Mouse (Mus musculus) cortical plate, adult 2 months (tissue): ENCODE data around the gene Tmem178b. TPM values are rescaled to one million over a fixed set of nuclear protein-coding genes. Genes with fewer than 3 reads are reported as not detected.

Source experiments
- H3K27ac ChIP-seq: fragments of 200-500 bp; 2 replicates; pipeline ENCODE4 v1.5.1; 2012; ENCODE audit warnings: low read length, control low read depth, inconsistent platforms; ENCODE audit not compliant: insufficient read depth
- H3K4me1 ChIP-seq: fragments of 200-500 bp; 2 replicates; pipeline ENCODE4 v1.6.1; 2011; ENCODE audit warnings: low read length; ENCODE audit not compliant: control insufficient read depth, insufficient read depth
- H3K4me3 ChIP-seq: fragments of 200-500 bp; 2 replicates; pipeline ENCODE4 v1.5.1; 2011; ENCODE audit warnings: mild to moderate bottlenecking, low read length, control low read depth; ENCODE audit not compliant: insufficient read depth
- CTCF ChIP-seq: fragments of 200-500 bp; IDR thresholded peaks from 2 replicates; pipeline ENCODE4 v1.5.1; 2011; ENCODE audit warnings: mild to moderate bottlenecking, control low read depth, low read length; ENCODE audit not compliant: insufficient read depth; ENCODE audit errors: extremely low read depth
- POLR2A ChIP-seq: fragments of 200-500 bp; IDR thresholded peaks from 2 replicates; pipeline ENCODE4 v1.6.1; 2011; ENCODE audit warnings: mild to moderate bottlenecking, low read length, control low read depth; ENCODE audit not compliant: insufficient read depth; ENCODE audit errors: extremely low read depth
- polyA plus RNA-seq: library from polyadenylated mRNA; depleted of rRNA; stranded (reverse); fragments of >200 nt; gene quantifications from 2 replicates; pipeline ENCODE4 v1.2.3, GENCODE M21; 2012

The Tmem178b gene
- polyA plus RNA-seq, 1 experiment, result 98.1 TPM

DNA sequence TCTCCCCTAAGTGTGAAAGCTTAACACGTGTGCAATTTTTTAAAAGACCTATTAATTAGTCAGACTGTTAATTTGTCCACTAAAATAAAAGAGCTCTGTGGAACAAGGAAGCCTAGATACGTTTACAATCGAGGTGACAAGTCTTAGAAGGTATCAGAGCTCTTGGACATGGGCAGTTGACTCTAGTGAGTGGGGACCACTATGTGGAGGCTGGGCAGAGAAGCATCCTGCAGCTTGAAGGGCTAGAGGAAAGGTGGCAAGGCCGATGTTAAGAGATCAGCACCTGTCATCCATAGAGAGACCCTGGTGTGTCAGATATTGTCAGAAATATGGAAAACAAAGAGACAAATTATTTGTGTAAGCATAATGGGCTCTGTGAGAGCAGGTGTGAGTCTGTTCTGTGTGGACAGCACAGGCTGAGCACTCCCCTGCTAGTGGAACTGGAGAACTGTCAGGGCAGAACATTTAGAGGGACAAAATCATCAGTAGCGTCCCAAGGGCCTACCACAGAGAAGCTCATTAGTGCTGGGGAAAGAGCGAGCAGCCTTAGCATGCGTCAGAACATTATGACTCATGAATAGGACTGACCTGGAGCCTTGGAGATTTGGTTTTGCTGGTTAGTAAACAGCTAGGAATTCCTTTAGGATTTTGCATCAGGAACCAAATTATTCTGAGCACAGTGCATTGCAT is 264.9 kb downstream of the Tmem178b start:
- Histone ChIP-seq H3K4me3 (no peak overlapping the region), H3K4me1 (peaks cover 10% of the 10 kb centered on the region), H3K27ac (no peak overlapping the region)
- TF ChIP-seq POLR2A (no peak), CTCF (no peak)

- no peak overlapping the region for H3K4me3 ChIP-seq
- TF ChIP-seq POLR2A, result no peak
- no peak for TF ChIP-seq CTCF
- H3K4me1 ChIP-seq, result peaks cover 5% of the 10 kb centered on the region
- H3K27ac ChIP-seq, result no peak overlapping the region
Observed at GRCm38 (mm10) chr6:40142582-40142981, 269.5 kb downstream of the Tmem178b start.

GRCm38 (mm10) chr6:40144371-40144770 is 271.3 kb downstream of the Tmem178b start:
- TF ChIP-seq CTCF (no peak), POLR2A (no peak)
- Histone ChIP-seq H3K4me3 (no peak overlapping the region), H3K27ac (no peak overlapping the region), H3K4me1 (peaks cover 4% of the 10 kb centered on the region)

GRCm38 (mm10) chr6:40145601-40146000 is 272.5 kb downstream of the Tmem178b start:
- Histone ChIP-seq H3K27ac (no peak overlapping the region), H3K4me1 (peaks cover 4% of the 10 kb centered on the region), H3K4me3 (no peak overlapping the region)
- TF ChIP-seq CTCF, result no peak

DNA sequence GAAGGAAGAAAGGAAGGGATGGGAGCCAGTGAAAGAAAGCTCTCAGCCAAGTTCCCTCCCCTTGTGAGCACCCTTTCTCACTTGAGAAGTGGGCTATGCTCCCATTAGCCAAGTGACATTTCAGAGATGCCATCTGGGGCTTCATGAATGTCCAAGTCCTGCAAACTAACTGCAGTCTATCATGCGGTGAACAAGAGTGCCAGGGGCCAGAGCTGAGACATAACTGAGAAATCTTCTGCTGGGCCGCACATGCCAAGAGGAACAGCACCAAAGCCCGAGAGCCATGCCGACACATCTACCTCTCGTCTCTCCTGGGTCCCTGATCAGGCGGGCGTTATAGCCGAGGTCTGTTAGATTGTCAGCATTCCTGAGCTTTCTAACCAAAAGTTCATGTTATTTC is 279.2 kb downstream of the Tmem178b start:
- TF ChIP-seq CTCF (no peak), POLR2A (no peak)
- H3K4me3 ChIP-seq, result no peak overlapping the region
- H3K4me1 ChIP-seq, result peaks cover 1% of the 10 kb centered on the region
- H3K27ac ChIP-seq, result no peak overlapping the region

- TF ChIP-seq POLR2A (no peak), CTCF (no peak)
- no peak overlapping the region for H3K4me3 ChIP-seq
- H3K27ac ChIP-seq, result no peak overlapping the region
Observed at GRCm38 (mm10) chr6:40161381-40161780, 288.3 kb downstream of the Tmem178b start.

DNA sequence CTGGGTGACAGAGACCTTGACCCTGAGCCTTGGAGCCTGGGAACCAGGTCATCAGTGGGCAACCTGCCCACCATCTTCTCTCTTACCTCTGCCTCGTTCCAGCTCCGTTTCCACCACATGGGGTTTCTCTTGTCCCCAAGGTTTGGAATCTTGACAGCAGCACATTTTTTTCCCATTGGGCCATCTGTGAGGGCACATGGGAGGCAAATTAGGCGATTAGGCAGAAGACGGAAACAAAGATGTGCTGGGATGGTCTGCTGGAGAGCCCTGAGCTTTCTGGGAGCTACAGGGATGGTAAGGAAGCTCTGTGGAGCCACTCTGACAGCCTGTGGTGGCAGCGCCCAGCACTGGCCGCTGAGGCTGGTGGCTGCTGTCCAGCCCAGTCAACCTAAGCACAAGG is 300.5 kb downstream of the Tmem178b start:
- no peak overlapping the region for H3K4me3 ChIP-seq
- TF ChIP-seq CTCF, result no peak
- TF ChIP-seq POLR2A, result no peak
- H3K27ac ChIP-seq, result no peak overlapping the region

More at GRCm38 (mm10) chr6:40161381-40161780, 288.3 kb downstream of the Tmem178b start:
- peaks cover 8% of the 10 kb centered on the region for H3K4me1 ChIP-seq

DNA sequence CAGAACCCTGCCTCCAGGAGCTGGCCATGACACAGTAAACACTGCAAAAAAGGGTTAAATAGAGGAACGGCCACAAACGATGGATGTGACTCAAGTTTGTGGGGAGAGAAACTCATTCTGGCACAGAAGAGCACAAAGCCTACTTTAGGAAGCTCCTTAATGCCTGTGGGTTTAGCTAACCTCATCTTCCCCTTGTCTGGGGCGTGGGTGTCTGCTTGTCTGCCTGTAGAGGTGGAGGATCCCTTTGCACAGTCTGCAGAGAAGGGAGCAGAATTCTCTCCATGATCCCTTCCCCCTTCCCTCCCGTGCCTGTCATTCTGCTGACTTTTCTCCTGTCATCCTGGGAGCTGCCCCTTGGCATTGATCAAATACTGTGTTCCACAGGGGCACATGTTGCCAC is 304.8 kb downstream of the Tmem178b start:
- H3K4me3 ChIP-seq, result no peak overlapping the region
- H3K4me1 ChIP-seq, result peaks cover 8% of the 10 kb centered on the region
- H3K27ac ChIP-seq, result no peak overlapping the region
- TF ChIP-seq CTCF, result no peak
- TF ChIP-seq POLR2A, result no peak

More for the DNA sequence above, 300.5 kb downstream of the Tmem178b start:
- peaks cover 15% of the 10 kb centered on the region for H3K4me1 ChIP-seq

DNA sequence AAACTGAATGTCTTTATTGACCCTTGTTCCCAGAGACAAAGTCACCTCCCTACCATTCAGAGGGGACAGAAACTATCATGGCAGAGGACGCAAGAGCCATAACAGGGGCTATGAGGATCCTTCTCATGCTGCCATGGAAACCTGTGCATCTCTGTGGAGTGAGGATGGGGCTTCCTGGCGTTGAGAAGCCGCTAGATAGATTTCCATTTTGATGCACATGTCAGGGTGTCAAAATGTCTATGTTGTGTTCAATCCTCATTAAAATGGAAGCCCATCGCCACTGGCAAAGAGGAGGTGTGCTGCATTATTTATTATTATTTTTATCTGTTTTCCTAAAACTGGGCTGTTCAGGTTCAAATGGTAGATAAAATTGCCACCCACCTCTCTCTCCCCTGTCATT is 307.5 kb downstream of the Tmem178b start:
- no peak for TF ChIP-seq POLR2A
- Histone ChIP-seq H3K4me1 (peaks cover 6% of the 10 kb centered on the region), H3K27ac (no peak overlapping the region), H3K4me3 (no peak overlapping the region)

DNA sequence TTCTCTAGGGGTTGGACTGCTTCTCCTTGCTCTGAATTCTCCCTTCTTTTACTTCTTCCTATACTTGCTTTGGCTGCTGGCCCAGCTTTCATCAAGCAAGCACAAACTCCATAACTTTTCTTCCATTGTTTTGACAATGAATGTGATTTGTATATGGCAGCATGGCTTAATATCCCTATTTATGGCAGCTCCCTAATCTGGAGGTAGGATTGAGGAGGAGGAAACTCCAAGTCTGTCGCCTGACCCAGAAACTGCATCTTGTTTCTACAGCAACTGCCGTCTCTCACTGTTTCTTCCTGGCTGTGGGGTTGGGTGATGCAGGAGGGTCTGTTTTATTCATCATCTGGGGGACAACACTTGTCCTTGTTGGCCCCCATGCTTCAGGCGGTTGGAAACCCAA is 327.6 kb downstream of the Tmem178b start:
- H3K27ac ChIP-seq, result no peak overlapping the region
- peaks cover 8% of the 10 kb centered on the region for H3K4me1 ChIP-seq
- H3K4me3 ChIP-seq, result no peak overlapping the region
- TF ChIP-seq POLR2A (no peak), CTCF (no peak)

GRCm38 (mm10) chr6:40202602-40203001 is 329.5 kb downstream of the Tmem178b start:
- Histone ChIP-seq H3K4me1 (peaks cover 8% of the 10 kb centered on the region), H3K27ac (no peak overlapping the region), H3K4me3 (no peak overlapping the region)
- TF ChIP-seq POLR2A (no peak), CTCF (no peak)
